Mouse (Mus musculus): Measurements from ENCODE around the gene Vmn1r20. TPM values are rescaled to one million over a fixed set of nuclear protein-coding genes. Genes with fewer than 3 reads are reported as not detected.
"Not testable (repeated sequence)": the region's sequence is repeated elsewhere in the genome, so short reads cannot be mapped to it uniquely, and the experiment has no call there.

Gene Vmn1r20
- polyA plus RNA-seq (2015; fragmentation: Nextera tagmentation; extraction: Ambion mirVana): not detected in 2 replicates

DNA sequence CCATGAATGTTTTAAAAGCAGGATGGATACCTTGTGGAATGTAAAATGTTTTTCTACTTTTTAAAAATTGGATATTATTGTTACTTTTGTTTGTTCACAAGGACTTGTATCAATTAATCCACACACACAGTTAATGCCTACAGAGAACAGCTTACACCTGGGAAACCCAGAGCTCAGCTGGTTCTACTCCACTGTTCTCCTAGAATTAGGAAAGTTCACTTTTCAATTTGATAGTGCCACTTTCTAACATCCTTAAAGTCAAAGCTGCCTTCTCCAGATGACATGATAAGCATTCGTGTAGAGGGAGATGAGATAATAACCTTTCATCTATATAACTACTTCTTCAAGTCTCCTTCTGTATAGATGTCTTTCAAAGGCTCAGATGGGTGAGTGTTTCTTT is at the start of gene Vmn1r20:
Gene Vmn1r20, plus strand, starts transcription at position 301 of the 400 bp plus-strand sequence.
- no peak within 1 kb of the TSS for H3K9ac ChIP-seq (replicated peaks)
- ATAC-seq (replicated peaks): no peak
- H3K4me2 ChIP-seq (replicated peaks): no peak within 1 kb of the TSS
- H3K36me3 ChIP-seq: no peaks in the 10 kb centered on the region
- H3K9me3 ChIP-seq: no peaks in the 10 kb centered on the region
- H3K27ac ChIP-seq (replicated peaks): no peak within 1 kb of the TSS
- no peaks in the 10 kb centered on the region for H3K27me3 ChIP-seq
- H3K4me1 ChIP-seq: no peaks in the 10 kb centered on the region
- H3K4me3 ChIP-seq: no peak within 1 kb of the TSS
- WGBS: 89% methylated on average over 1 of the region's 1 CpGs

GRCm38 (mm10) chr6:57395683-57396082 is 33.0 kb upstream of the Vmn1r20 start, which contains the start of gene Vmn1r18:
Gene Vmn1r18, minus strand, starts transcription at chr6:57395783.
- Histone ChIP-seq H3K27me3 (no peaks in the 10 kb centered on the region), H3K9me3 (no peaks in the 10 kb centered on the region), H3K4me1 (no peaks in the 10 kb centered on the region), H3K4me3 (no peak within 1 kb of the TSS), H3K9ac (replicated peaks) (no peak within 1 kb of the TSS), H3K27ac (replicated peaks) (no peak within 1 kb of the TSS), H3K4me2 (replicated peaks) (no peak within 1 kb of the TSS), H3K36me3 (no peaks in the 10 kb centered on the region)
- no peak for ATAC-seq (replicated peaks)

- H3K9ac ChIP-seq (replicated peaks); H3K4me1 ChIP-seq; H3K36me3 ChIP-seq; H3K4me3 ChIP-seq; H3K27me3 ChIP-seq; ATAC-seq (replicated peaks); H3K9me3 ChIP-seq; H3K4me2 ChIP-seq (replicated peaks); H3K27ac ChIP-seq (replicated peaks): not testable (repeated sequence)
- WGBS: 82% methylated on average over 3 of the region's 3 CpGs
These were observed 25.2 kb upstream of the Vmn1r20 start, which contains the start of gene Vmn1r19 for GRCm38 (mm10) chr6:57403480-57403879. Gene Vmn1r19, plus strand, starts transcription at chr6:57403780.

DNA sequence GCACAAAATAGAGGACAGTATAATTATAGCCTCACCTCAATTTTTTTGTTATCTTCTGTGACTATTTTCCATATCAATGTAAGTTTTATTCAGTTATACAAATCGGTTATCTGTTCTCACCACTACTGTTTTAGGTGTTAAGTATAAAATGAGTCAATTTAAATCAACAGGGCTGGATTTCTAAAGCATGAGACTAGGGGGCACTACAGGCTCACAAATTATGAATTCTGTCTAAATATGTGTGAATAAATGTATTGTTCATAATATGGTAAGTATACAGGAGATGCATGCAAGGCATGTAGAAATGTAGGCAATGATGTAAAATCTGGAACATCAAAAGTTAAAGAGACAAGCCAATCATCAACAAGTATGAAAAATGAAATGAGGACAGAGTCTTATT is 2.5 kb downstream of the Vmn1r20 start:
- H3K4me3 ChIP-seq: no peak overlapping the region
- ATAC-seq (replicated peaks): no peak
- no peak overlapping the region for H3K27ac ChIP-seq (replicated peaks)
- H3K4me1 ChIP-seq: no peaks in the 10 kb centered on the region
- H3K27me3 ChIP-seq: no peaks in the 10 kb centered on the region
- no peaks in the 10 kb centered on the region for H3K36me3 ChIP-seq
- WGBS: 81% methylated on average over 1 of the region's 1 CpGs
- no peak overlapping the region for H3K4me2 ChIP-seq (replicated peaks)
- no peak overlapping the region for H3K9ac ChIP-seq (replicated peaks)
- H3K9me3 ChIP-seq: no peaks in the 10 kb centered on the region

DNA sequence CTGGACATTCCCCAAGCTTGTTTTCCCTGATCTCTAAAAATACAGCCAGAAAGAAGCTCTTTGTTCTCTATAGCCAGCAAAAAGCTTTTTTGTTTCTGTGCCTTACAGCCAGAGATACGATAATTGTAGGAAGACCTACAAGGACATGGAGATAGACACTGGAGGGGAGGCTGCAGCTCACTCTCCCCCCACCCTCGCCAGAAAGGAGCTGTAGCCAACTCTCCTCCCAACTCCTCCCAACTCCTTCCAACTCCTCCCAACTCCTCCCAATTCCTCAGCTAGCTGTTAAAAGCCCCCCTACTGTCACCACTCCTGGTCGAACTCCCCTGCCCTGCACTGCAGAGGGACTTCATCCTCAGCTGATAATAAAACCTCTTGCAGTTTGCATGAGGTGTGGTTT is 39.4 kb downstream of the Vmn1r20 start:
- WGBS: 26% methylated on average over 3 of the region's 3 CpGs
- not testable (repeated sequence) for H3K4me2 ChIP-seq (replicated peaks); H3K27ac ChIP-seq (replicated peaks); ATAC-seq (replicated peaks); H3K4me1 ChIP-seq; H3K27me3 ChIP-seq; H3K9ac ChIP-seq (replicated peaks); H3K4me3 ChIP-seq; H3K36me3 ChIP-seq; H3K9me3 ChIP-seq

Other genes starting within 250 kb of the Vmn1r20 start
- gene Vmn1r13, start 225.6 kb upstream of the Vmn1r20 start, polyA plus RNA-seq (2015; fragmentation: Nextera tagmentation; extraction: Ambion mirVana): not detected in 2 replicates
- gene Vmn1r14, start 197.2 kb upstream of the Vmn1r20 start, polyA plus RNA-seq (2015; fragmentation: Nextera tagmentation; extraction: Ambion mirVana): not detected in 2 replicates
- not detected in 2 replicates for gene Vmn1r15, start 171.0 kb upstream of the Vmn1r20 start, polyA plus RNA-seq (2015; fragmentation: Nextera tagmentation; extraction: Ambion mirVana)
- not detected in 2 replicates for gene Vmn1r16, start 99.4 kb upstream of the Vmn1r20 start, polyA plus RNA-seq (2015; fragmentation: Nextera tagmentation; extraction: Ambion mirVana)
- not detected in 2 replicates for gene Vmn1r17, start 65.2 kb upstream of the Vmn1r20 start, polyA plus RNA-seq (2015; fragmentation: Nextera tagmentation; extraction: Ambion mirVana)
- not detected in 2 replicates for gene Vmn1r18, start 33.1 kb upstream of the Vmn1r20 start, polyA plus RNA-seq (2015; fragmentation: Nextera tagmentation; extraction: Ambion mirVana)
- not detected in 2 replicates for gene Vmn1r19, start 25.1 kb upstream of the Vmn1r20 start, polyA plus RNA-seq (2015; fragmentation: Nextera tagmentation; extraction: Ambion mirVana)
- gene Ppm1k, start 106.5 kb downstream of the Vmn1r20 start, polyA plus RNA-seq (2015; fragmentation: Nextera tagmentation; extraction: Ambion mirVana): 7.0 and 7.8 TPM in 2 replicates
- gene Herc6, start 152.1 kb downstream of the Vmn1r20 start, polyA plus RNA-seq (2015; fragmentation: Nextera tagmentation; extraction: Ambion mirVana): 1.6 and 2.4 TPM in 2 replicates

All from forebrain, embryonic 15.5 days (tissue).